Mouse (Mus musculus) frontal cortex, postnatal 36 days (tissue): ENCODE data around the gene Usp3.
A peak's percentile ranks its signal among the peaks of the same experiment; 100 is the strongest.

Experiments
- DNase-seq, 2 experiments: peaks; one replicate each; pipeline ENCODE4 v3.0.0; 2022; ENCODE audit warnings: low spot score in 2 of 2

The Usp3 gene

GRCm38 (mm10) chr9:66603907-66604306, 11.0 kb upstream of the Usp3 start:
- DNase-seq = no peak

- DNase-seq = no peak
Measured at GRCm38 (mm10) chr9:66601006-66601405, 8.1 kb upstream of the Usp3 start.

DNA sequence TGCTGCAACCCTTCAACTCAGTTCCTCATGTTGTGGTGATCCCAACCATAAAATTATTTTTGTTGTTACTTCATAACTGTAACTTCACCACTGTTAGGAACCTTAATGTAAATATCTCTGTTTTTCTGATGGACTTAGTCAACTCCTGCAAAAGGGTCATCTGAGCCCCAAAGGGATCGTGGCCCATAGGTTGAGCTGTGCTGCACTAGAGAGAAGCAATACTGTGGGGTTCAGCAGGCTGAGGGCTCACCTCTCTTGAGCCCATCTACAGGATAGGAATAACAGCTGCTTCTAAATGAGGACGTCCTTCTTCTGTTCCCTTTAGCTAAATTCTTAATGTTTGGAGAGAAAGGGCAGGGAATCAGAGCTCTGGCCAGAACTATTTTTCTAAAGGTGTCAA, 7.6 kb upstream of the Usp3 start:
- no peak for DNase-seq

DNA sequence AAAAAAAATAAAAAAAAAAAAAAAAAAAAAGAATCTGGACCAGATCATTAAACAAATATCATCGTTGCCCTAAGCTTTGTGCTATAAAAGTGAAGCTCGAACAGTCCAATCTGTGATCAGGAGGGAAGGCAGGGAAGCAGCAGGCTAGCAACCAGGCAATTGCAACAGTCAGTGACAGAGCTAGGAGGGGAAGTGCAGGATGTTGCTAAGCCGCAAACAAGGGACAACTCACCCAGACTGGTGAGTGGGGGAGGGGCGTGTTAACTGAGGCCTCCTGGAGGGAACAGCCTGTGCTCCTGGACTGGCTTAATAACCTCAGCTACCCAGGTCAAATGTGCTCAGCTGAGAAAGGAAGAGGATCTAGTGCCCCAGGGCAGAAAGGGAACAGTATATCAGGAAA, 6.6 kb upstream of the Usp3 start:
- DNase-seq = no peak

GRCm38 (mm10) chr9:66598636-66599035, 5.7 kb upstream of the Usp3 start:
- DNase-seq = no peak

- DNase-seq = no peak
Measured at GRCm38 (mm10) chr9:66597480-66598215, 4.7 kb upstream of the Usp3 start.

- DNase-seq = no peak
Measured at GRCm38 (mm10) chr9:66597076-66597475, 4.1 kb upstream of the Usp3 start.

- DNase-seq = no peak
Measured at GRCm38 (mm10) chr9:66595722-66596675, 3.1 kb upstream of the Usp3 start.

- no peak for DNase-seq
Measured at GRCm38 (mm10) chr9:66594061-66594460, 1.1 kb upstream of the Usp3 start.

- DNase-seq = no peak
Measured at GRCm38 (mm10) chr9:66593613-66593969, 649 bp upstream of the Usp3 start.

DNA sequence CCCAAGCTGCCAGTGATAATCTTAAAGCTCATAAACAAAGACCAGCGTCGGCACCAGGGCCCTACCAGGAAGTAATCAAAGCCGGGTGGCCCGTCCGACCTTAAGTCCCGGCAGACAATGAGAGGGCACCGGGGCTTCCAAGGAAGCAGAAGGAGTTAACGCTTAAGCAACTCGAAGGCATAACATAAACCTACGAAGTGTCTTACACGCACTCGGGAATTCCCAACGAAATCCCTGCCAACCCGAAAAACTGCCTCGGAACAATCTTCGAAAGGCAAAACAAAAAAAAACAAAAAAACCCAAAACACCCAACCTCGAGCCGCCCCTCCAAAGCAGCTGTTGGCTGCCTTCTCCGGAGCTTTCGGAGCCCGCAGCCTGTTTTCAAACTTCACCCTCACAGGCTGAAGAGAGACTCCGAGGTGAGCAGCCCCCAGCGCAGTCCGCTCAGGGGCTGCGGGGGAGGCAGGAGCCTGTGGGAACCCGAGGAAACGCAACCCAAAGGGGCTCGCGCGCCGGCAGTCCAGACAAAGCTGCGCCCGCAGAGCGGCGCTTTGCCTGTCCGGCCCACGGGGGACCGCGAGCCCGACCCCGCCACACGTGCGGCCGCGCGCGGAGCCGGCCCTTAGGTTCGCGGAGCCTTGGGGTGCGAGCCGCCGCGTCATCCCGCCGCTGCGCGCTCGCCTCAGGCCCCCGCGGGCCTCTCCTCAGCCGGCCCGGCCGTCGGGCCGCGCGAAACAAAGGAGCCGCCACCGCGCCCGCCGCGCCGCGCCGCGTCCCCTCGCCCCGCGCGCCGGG, 894 bp downstream of the Usp3 start:
- DNase-seq = peak; percentile 19 to 24

DNA sequence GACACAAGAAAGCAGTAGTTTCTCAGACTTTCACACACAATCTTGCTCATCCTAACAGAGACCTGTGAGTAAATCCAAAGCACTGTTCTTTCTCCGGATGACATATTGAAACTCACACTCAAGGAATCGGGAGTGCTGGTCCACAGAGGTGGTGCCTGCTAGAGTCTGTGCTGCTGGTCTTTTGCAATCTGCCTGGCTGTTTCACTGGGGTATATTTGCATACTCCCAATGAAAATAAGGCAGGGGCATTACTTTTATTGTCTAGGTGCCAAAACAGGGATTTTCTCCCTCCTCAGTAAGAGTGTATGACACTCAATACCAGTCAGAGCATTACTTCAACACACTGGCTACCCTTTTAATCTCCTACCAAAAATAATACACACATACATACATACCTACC, 2.9 kb downstream of the Usp3 start:
- DNase-seq = no peak

GRCm38 (mm10) chr9:66587016-66587415, 5.9 kb downstream of the Usp3 start:
- DNase-seq = no peak

GRCm38 (mm10) chr9:66586533-66586932, 6.4 kb downstream of the Usp3 start:
- peak in 1 of 2 experiments; percentile 30 for DNase-seq

GRCm38 (mm10) chr9:66585191-66585590, 7.8 kb downstream of the Usp3 start:
- DNase-seq = no peak

DNA sequence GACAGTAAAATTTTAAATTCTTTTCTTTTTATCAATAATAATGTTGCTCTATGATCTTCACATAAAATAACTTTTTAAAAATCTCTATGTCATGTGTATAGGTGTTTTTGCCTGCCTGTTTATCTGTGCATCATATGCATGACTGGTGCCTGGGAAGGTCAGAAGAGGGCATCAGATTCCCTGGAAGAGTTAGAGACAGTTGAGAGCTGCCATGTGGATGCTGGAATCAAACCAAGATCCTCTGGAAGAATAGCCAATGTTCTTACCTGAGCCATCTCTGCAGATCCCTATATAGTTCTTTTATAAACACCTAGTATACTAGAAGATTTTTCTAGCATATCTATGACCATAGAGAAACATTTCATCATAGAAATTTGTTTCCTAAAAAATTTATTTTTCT, 8.8 kb downstream of the Usp3 start:
- DNase-seq = no peak

DNA sequence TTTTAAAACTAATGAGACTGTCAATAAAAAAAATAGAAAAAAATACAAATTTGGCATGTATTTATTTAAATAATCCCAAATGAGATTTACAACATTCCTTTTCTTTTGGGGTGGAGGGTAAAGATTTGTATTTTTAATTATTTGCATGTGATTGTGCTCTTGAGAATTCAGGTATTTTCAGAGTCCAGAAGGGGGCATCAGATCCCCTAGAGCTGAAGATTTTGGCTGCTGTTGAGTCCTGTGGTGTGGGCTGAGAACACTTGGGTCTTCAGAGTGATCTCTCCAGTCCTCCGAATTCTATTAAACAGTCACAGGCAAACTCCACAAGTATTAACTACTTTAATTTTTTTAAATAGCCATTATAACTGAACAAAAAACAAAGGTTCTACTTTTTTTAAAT, 9.7 kb downstream of the Usp3 start:
- DNase-seq = no peak

- DNase-seq = peak in 1 of 2 experiments; percentile 48
Measured at GRCm38 (mm10) chr9:66581694-66582093, 11.2 kb downstream of the Usp3 start.

GRCm38 (mm10) chr9:66580722-66581121, 12.2 kb downstream of the Usp3 start:
- no peak for DNase-seq

GRCm38 (mm10) chr9:66575878-66576238, 17.1 kb downstream of the Usp3 start:
- no peak for DNase-seq

DNA sequence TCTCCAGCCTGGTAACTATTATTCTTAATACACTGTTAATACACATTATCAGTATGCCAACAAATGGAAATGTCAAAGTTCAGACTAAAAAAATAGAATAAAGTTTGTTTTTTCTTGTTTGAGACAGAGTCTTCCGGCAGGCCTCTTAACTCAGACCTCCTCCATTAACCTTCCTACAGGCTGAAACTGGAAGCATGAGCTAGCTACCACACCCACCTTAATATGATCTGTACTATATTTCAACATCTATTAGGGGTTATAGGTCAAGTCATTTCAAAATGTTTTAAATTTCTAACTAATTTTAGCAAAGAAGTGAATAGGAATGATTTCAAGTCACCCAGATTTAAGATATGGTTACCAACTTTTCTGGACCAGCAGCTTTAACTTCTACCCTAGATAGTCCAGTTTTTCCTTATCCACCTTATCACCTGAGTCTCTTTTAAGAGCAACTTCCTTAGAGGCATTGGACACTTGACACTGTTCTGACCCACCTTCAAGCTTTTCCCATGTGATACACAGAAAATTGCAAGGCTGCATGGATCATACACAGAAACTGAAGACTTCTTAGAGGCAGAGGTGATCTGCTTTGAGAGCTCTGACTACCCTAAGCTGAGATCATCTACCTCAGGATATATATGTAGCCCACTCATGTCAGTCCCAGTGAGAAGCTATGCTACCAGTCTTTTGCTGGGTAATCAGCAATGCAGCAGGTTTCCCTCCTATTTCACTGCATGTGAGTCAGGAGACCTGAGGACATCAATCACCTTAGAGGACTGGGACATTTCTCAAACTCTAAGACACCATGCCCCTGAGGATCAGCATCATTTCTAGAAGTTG, 17.7 kb downstream of the Usp3 start:
- DNase-seq = no peak
